Mouse (Mus musculus) ZHBTc4 (cell line): ENCODE data around the gene Dcaf8.
A peak's percentile ranks its signal among the peaks of the same experiment; 100 is the strongest.
"Not testable (repeated sequence)": the region's sequence is repeated elsewhere in the genome, so short reads cannot be mapped to it uniquely, and the experiment has no call there.

Experiments
- DNase-seq: peaks from one replicate; pipeline ENCODE4 v3.0.0-alpha.2; 2011; ENCODE audit warnings: low read depth, low spot score

The Dcaf8 gene

DNA sequence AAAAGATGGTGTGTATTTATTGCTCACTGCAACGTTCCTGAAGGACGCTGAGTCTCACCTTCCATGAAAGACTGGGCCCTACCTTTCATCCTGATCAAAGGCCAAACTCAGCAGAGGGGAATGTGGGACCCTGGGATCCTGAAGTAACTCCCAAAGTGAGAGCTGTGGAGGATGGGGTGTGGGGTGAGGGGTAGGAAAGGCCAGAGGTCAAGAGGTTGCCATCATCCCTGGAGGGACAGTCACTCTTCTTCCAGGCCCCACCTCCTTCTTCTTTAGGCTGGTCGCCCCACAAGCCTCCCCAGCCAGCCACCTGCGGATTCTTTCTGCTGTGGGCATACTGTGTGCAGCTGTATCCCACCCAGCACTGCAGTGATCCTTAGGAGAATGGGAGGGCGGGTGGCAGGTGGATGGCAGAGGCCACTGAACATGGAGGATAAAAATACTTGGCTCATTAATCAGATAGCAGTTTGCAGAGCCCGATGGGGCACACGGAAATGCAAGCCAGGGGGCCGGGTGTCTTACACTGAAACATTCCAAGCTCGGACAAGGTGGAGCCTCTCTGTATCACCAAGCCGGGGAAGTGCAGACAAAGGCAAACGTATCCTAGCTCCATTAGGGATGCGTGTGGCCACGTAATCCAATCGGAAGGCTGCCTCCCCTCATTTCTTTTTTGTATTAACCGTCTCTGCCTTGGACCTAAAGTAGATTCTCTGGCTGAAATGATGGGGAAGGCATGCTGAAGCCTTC, 70.5 kb downstream of the Dcaf8 start:
- peak; percentile 57 for DNase-seq

DNA sequence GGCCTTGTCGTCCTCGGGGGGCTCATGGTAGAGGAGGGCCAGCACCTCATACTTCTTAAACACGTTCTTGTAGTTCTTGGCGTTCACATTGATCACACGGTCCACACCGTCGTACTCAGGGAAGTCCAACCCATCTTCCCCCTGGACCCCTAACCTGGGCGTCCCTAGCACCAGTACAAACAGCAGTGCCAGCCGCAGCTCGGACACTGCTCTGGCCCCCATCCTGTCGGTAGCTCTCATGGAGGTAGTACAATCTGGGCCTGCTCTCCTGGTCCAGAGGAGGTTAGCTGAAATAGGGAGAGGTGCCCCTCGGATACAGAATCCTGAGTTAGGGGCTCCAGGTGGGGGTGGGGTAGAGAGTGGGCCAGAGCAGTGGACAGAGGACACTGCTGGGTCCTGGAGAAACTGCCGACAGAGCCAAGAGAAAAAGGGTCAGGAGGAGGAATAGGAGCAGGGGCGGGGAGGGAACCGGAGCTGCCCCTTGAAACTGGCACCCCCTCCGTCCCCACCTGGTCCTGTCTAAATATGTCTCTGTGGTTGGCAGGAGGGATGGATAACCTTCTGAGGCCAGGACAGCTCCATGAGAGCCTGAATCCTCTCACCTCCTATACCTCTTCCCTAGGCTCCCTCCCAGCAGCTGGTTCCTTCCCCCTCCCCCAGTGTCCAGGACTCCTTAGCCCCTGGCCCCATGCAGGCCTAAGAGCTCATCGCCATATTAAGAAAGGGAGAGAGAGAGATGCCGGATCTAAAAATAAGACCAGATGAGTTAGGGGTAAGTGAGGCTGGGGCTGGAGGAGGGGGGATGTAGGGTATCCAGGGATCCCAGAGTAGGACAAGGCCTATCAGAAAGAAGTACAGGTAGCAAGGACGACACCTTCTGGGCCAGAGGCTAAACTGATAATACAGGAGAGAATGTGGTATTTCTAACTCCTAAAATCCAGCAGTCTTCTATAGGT, 71.8 kb downstream of the Dcaf8 start, which contains the start of gene Casq1:
TSS of gene Casq1 (minus strand) at position 418 of the 956 bp plus-strand sequence.
- no peak for DNase-seq

DNA sequence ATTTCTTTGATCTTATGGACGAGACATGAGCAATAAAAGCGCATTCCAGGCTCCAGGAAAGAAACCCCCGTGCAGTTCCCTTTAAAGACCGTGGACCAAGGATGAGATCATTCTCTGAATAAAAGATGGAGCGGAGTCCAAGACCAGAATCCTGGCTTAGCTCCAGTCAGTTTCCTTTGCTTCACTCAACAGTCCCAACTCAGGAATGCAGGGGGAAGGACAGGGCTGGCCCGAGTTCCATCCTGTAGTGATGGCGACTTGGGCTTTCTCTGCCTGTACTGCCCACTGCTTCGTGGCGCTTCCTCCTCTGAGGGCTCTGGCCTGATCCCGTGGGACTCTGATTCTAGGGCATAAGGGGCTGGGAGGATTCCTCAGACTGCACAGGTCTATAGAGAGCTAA, 72.5 kb downstream of the Dcaf8 start:
- no peak for DNase-seq

DNA sequence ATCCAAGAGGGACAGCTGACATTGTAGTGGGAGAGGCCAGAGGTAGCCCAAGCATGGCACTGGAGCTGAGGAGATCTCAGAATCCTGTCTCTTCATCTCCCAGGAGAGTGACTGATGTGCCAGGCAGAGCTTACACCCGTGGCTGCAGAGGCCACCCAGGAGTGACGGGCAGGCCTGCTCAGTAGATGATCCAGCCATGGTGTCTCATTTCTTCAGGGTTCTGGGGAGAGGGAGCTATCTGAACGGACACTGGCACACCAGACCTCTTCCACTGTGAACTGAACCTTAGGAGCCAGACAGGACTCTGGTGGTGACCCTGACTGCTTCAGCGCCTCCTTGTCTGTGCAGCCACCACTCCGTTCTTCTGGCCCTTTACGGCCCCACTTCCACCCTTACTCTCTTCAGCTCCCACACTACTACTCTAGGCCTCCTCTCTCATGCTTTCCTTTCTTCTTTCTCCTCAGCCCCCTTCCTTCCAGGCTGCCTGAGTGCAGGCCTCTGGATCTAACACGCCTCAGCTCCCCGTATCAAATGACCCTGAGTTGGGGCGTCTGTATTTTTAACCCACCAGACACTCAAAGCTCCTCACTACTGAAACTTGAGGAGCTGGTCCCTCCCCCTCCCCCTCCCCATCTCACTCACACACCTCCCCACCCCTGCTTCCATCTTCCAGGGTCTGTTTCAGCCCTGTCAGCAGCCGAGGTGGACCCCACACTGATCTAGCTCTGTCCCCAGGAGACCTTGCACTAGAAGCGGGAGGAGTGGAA, 73.6 kb downstream of the Dcaf8 start:
- DNase-seq: no peak

DNA sequence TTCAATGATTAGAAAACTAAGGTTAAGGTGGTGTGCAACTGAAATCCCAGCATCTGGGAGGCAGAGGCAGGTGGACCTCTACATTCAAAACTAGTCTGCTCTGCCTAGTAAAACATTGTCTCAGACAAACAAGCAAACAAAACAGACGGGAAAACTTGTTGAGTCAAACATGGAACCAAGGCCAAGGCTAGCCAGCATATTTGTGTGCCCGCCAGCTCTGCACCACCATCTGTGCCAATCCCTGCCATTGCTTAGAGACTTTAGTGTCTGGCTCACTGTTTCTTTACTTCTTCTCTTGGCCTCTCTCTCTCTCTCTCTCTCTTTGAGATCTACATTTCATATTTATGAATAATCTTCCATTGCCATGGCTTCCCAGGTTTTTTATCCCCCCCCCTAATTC, 80.3 kb downstream of the Dcaf8 start:
- no peak for DNase-seq

DNA sequence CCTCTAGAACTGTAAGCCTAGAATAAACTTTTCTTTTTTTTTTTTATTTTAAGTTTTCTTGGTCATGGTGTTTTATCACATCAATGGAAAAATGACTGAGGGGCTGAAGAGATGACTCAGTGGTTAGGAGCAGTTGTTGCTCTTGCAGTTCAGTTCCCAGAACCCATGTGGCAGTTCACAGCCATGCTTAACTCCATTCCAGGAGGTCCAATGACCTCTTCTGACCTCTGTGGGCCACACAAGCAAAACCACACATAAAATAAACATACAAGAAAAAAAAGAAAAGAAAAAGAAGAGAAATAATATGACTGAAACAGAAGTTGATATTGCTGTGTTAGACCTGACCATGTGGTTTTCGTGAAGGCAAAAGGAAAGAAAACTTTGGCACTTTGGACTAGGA, 81.3 kb downstream of the Dcaf8 start:
- no peak for DNase-seq

DNA sequence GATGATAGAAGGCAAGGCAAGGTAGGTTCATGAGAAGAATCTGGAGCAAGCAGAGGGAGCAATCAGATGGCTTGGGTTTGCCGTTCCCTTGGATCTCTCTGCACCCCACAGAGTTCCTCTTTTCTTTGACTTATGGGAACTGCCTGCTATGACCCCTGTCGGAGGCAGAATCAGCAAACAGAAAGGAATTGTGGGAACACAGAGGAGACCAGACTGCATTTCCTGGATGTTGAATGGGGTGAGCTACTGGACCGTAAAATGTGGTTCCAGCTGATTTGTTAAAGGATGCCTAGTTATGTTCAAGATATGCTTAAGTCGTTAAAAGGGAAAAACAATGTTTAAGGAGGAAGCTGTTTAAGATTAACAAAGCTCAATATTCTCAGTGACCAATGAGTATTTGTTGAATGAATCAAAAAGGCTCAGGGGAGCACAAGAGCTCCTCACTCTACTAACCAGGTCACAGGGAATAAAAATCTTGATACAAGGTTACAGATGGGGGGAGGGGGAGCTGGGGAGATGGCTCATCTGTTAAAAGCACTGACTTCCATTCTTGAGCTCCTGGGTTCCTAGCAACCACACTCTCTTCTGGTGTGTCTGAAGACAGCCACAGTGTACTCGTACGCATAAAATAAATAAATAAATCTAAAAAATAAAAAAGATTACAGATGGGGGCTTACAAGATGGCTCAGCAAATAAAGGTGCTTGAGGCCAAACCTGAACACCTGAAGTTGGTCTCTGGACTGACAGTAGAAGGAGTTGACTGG, 93.2 kb downstream of the Dcaf8 start:
- DNase-seq: no peak

DNA sequence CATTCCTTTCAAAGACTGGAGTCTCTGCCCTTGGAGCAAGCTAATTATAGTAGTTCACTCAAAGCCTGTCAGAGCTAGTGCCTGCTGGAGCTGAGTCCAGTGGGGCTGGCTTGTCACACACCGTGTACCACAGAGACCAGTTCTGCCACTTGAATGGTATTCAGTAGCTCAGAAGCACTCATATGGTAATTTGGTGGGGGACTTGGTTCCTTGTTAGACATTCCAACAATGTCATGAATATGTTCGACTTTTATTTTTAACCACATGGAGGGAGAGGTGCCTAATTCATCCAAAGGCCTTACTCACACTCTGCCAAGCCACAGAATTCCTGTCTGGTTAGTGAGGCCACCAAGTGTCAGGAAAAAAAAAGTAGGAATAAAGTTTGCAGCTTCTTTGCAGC, 94.5 kb downstream of the Dcaf8 start:
- DNase-seq: peak; percentile 64

DNA sequence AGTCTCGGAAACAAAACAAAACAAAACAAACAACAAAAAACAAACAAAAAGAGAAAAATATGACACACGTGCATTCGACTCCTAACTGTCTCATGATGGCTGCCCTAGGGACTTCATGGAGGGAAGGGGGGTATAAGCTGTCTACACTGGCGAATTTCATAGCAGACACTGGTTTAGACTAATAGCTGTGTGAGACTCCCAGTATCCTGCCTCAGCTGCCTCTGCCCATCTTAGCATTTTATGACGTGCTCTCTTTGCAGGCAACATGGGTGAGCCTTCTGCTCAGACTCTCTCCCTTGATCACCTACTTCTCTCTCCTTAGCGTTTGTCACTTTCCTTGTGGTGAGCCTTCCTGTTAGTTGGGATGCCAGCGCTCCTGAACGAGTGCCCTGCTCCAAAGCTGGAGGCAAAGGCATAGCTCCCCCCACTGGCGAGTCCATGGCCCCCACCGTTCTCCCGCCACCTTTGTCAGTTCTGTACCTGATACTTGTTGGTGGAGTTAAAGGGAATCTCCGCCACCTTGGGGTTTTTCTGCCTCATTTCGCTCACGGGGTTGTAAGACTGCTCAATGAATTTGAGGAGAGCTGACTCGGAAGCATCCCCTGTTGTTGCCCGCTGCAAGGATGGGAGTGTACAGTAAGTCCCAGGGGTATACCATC, 95.8 kb downstream of the Dcaf8 start:
- peak; percentile 34 for DNase-seq

DNA sequence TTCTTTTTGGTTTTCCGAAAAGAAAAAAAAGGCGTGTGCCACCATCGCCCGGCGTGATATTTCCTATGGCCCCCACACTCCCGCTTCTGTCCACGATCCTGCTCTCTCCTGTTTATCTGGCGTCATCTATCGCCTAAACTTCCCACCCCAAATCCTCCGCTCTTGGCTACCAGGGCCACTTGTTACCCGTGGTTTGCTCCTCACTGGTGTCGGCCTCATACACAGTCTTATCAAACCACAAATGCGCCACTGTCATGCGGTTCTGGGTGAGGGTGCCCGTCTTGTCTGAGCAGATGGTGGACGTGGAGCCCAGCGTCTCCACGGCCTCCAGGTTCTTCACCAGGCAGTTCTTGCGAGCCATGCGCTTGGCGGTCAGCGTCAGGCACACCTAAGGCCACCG, 96.8 kb downstream of the Dcaf8 start:
- not testable (repeated sequence) for DNase-seq
